Mouse (Mus musculus): ENCODE measurements around the gene Prss50.
A peak's percentile ranks its signal among the peaks of the same experiment; 100 is the strongest.

- TF ChIP-seq CTCF (IDR thresholded peaks at IDR 0.05; ENCODE audit: borderline replicate concordance, control insufficient read depth, extremely low read depth, insufficient read depth, low read length, poor library complexity) (0 out of 2 replicates have a peak, but pooled peaks have one; percentile 26), POLR2A (IDR thresholded peaks at IDR 0.05; ENCODE audit: control insufficient read depth, extremely low read depth, insufficient read depth, low read length, poor library complexity) (no peak)
Observed at GRCm38 (mm10) chr9:110873681-110874659, 16.2 kb downstream of the Prss50 start.

All from thymus, adult 2 months (tissue).